Mouse (Mus musculus): ENCODE measurements around the gene Ak8.

DNA sequence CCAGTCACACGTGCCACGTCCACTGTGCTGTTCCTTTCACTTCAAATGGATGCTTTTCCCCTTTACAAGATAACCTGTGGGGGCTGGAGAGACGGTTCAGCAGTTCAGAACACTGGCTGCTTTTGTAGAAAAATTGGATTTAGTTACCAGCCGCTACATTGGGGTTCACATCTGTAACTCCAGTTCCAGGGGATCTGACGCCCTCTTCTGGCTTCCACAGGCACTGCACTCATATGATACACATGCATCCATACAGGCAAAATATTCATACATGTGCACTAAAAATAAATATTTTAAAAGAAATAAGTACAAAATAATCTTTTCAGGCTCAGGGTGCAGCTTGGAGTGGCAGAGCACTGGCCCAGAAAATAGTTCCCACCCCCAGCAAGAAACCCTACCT, 94.7 kb downstream of the Ak8 start:
- peak; percentile 18; the same call in 1 of the 2 replicates for TF ChIP-seq CTCF (IDR thresholded peaks at IDR 0.05)
- no peak for TF ChIP-seq POLR2A (IDR thresholded peaks at IDR 0.05; ENCODE audit: insufficient read depth, low read depth, low read length)
- TF ChIP-seq EP300 (IDR thresholded peaks at IDR 0.05; ENCODE audit: insufficient read depth, low read depth, low read length): no peak
